Mouse (Mus musculus): ENCODE data around the gene Rpl32.

DNA sequence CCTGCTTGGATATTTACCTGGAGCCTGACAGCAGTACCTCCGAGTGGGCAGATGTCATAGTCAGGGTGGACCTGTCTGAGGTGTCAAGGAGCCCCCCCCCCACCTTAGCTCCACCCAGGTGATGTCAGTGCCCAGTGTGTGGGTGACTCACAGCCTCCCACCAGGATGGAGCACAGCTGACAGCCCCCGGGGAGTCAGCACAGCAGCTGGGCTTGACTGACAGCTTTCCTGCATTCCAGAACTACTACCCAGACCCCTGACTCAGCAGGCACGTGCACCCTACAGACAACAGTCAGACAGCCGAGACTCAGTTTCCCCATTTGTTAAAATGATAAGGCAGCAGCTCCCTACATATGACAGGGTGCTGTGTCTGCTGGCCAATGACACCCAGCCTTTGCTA lies 47.6 kb downstream of the Rpl32 start:
- TF ChIP-seq CTCF (IDR thresholded peaks at IDR 0.05; ENCODE audit: extremely low read depth, insufficient read depth, low read length) (no peak), POLR2A (IDR thresholded peaks at IDR 0.05; ENCODE audit: extremely low read depth, insufficient read depth, low read length) (no peak)
